ENCODE assay signal across 9 mouse cellular contexts in the genomic region with DNA sequence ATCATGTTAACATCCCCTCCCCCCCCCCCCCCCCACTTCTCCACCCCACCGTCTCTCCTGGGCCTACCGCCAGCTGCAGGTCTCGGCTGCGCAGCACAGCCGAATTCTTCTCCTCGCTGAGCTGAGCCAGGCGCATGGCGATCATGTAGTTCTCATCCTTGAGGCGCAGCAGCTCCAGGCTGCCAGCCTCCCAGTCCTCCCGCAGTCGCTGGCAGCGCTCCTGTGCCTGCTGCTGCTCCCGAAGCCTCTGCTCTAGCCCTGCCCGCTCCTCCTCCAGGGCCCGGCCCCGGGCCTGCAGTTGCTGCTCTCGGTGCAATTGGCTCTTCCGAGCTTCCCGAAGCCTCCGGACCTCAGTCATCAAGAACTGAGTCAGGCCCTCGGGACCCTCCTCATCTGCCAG. TPM values are rescaled to one million over a fixed set of nuclear protein-coding genes. Genes with fewer than 3 reads are reported as not detected.
DNase-seq lines count a peak whose midpoint lies in the region; ATAC-seq and TF ChIP-seq lines count a peak whose summit lies in the region.
"Had no signal": no experiment of that assay in that cellular context is flagged by ENCODE, and none has a peak within 500 bp of the region (broad histone marks: within the 10 kb centered on the region; RNA-seq: fewer than 3 reads in every experiment).

No protein-coding gene starts in this region.

- ATAC-seq in heart, embryonic 15.5 days (replicated peaks; ENCODE audit: insufficient number of reproducible peaks, insufficient read depth, low FRiP score, low read depth) = no peak
- ATAC-seq in stomach, embryonic 16.5 days (ENCODE audit: insufficient read depth, low FRiP score) = no peak
- ATAC-seq in stomach, postnatal 0 days (ENCODE audit: low FRiP score, low TSS enrichment) = no peak
- no peak for ATAC-seq in hindbrain, embryonic 12.5 days (ENCODE audit: low FRiP score)
- ATAC-seq in erythroblast, adult 5-6 weeks (replicated peaks; ENCODE audit: low FRiP score, poor library complexity, severe bottlenecking) = no peak

- no peak for DNase-seq in heart, postnatal 25 days (ENCODE audit: low spot score)
- no peak for DNase-seq in stomach, postnatal 0 days (ENCODE audit: low spot score)
- DNase-seq in telencephalon, adult 2 months (ENCODE audit: low read depth, low spot score) = peak; percentile 23
- no peak for DNase-seq in ovary, postnatal 10 days (ENCODE audit: low spot score)

- peaks cover 12% of the 10 kb centered on the region for H3K27me3 ChIP-seq in heart, embryonic 15.5 days
- H3K27me3 ChIP-seq in stomach, embryonic 16.5 days (ENCODE audit: control insufficient read depth, insufficient read depth, low read length) = no peaks in the 10 kb centered on the region
- no peaks in the 10 kb centered on the region for H3K27me3 ChIP-seq in stomach, postnatal 0 days (ENCODE audit: control insufficient read depth, insufficient read depth, low read length)
- H3K27me3 ChIP-seq in hindbrain, embryonic 12.5 days = peaks cover 51% of the 10 kb centered on the region

- WGBS in heart, embryonic 15.5 days = 46% methylated on average over 21 of the region's 21 CpGs
- 55% methylated on average over 21 of the region's 21 CpGs for WGBS in stomach, embryonic 16.5 days
- WGBS in stomach, postnatal 0 days = 58% methylated on average over 18 of the region's 21 CpGs
- WGBS in hindbrain, embryonic 12.5 days = 51% methylated on average over 19 of the region's 21 CpGs

- no peaks in the 10 kb centered on the region for H3K36me3 ChIP-seq in heart, embryonic 15.5 days
- H3K36me3 ChIP-seq in stomach, embryonic 16.5 days (ENCODE audit: control insufficient read depth, insufficient read depth, low read length) = no peaks in the 10 kb centered on the region
- H3K36me3 ChIP-seq in stomach, postnatal 0 days (ENCODE audit: control insufficient read depth, insufficient read depth, low read length) = 0 out of 2 replicates have a peak, but pooled peaks cover 2% of the 10 kb centered on the region
- H3K36me3 ChIP-seq in hindbrain, embryonic 12.5 days = no peaks in the 10 kb centered on the region

- H3K9me3 ChIP-seq in heart, embryonic 15.5 days (replicated peaks) = no peaks in the 10 kb centered on the region
- no peaks in the 10 kb centered on the region for H3K9me3 ChIP-seq in stomach, embryonic 16.5 days (replicated peaks; ENCODE audit: control insufficient read depth, low read length)
- H3K9me3 ChIP-seq in stomach, postnatal 0 days (ENCODE audit: control insufficient read depth, low read length) = no peaks in the 10 kb centered on the region
- H3K9me3 ChIP-seq in hindbrain, embryonic 12.5 days (replicated peaks) = no peaks in the 10 kb centered on the region
- H3K9me3 ChIP-seq: liver, embryonic 15.5 days had no signal

- peaks cover 61% of the 10 kb centered on the region for H3K4me1 ChIP-seq in heart, embryonic 15.5 days (replicated peaks)
- peaks cover 37% of the 10 kb centered on the region for H3K4me1 ChIP-seq in stomach, embryonic 16.5 days (ENCODE audit: control insufficient read depth, insufficient read depth, low read length)
- peaks cover 3% of the 10 kb centered on the region; the same call in 1 of the 2 replicates for H3K4me1 ChIP-seq in stomach, postnatal 0 days (replicated peaks; ENCODE audit: control insufficient read depth, insufficient read depth)
- H3K4me1 ChIP-seq in hindbrain, embryonic 12.5 days = peaks cover 31% of the 10 kb centered on the region

- peak overlapping the region; percentile 6; the same call in 1 of the 2 replicates for H3K4me2 ChIP-seq in heart, embryonic 15.5 days
- H3K4me2 ChIP-seq in stomach, embryonic 16.5 days (ENCODE audit: low read depth, low read length) = no peak overlapping the region
- no peak overlapping the region for H3K4me2 ChIP-seq in stomach, postnatal 0 days (replicated peaks; ENCODE audit: low read depth)
- H3K4me2 ChIP-seq in hindbrain, embryonic 12.5 days (replicated peaks) = 0 out of 2 replicates have a peak overlapping the region, but pooled peaks have one; percentile 19
- H3K4me2 ChIP-seq: liver, embryonic 15.5 days had no signal

- TF ChIP-seq EP300 in stomach, postnatal 0 days (optimal IDR thresholded peaks at IDR 0.05) = no peak

- no peak overlapping the region for H3K27ac ChIP-seq in heart, embryonic 15.5 days
- no peak overlapping the region for H3K27ac ChIP-seq in stomach, embryonic 16.5 days (ENCODE audit: low read length)
- no peak overlapping the region for H3K27ac ChIP-seq in stomach, postnatal 0 days (replicated peaks)
- no peak overlapping the region for H3K27ac ChIP-seq in hindbrain, embryonic 12.5 days
- H3K27ac ChIP-seq: liver, embryonic 15.5 days had no signal

- H3K4me3 ChIP-seq in heart, embryonic 15.5 days = no peak overlapping the region
- H3K4me3 ChIP-seq in stomach, embryonic 16.5 days (replicated peaks; ENCODE audit: low read length) = no peak overlapping the region
- H3K4me3 ChIP-seq in stomach, postnatal 0 days (ENCODE audit: low read depth, low read length) = no peak overlapping the region
- H3K4me3 ChIP-seq in hindbrain, embryonic 12.5 days = no peak overlapping the region
- H3K4me3 ChIP-seq: liver, embryonic 15.5 days had no signal

- no peak for TF ChIP-seq CTCF in stomach, postnatal 0 days (IDR thresholded peaks at IDR 0.05; ENCODE audit: low read depth)

- no peak overlapping the region for H3K9ac ChIP-seq in heart, embryonic 15.5 days
- H3K9ac ChIP-seq in stomach, embryonic 16.5 days (ENCODE audit: low read length) = 0 out of 2 replicates have a peak overlapping the region, but pooled peaks have one; percentile 27
- no peak overlapping the region for H3K9ac ChIP-seq in stomach, postnatal 0 days (ENCODE audit: low read length)
- no peak overlapping the region for H3K9ac ChIP-seq in hindbrain, embryonic 12.5 days
- H3K9ac ChIP-seq: liver, embryonic 15.5 days had no signal

- intact Hi-C loops in heart, postnatal 25 days (cut with DNase I) = no loop called here

RNA-seq across cellular contexts. Expression of a gene that starts 3.8 kb away (rescaled TPM):
- 5.7 and 7.6 TPM in 2 replicates for polyA plus RNA-seq in heart, embryonic 15.5 days (2015; fragmentation: Nextera tagmentation; extraction: Ambion mirVana)
- total RNA-seq in heart, postnatal 25 days (2021) = 10 to 100 TPM; 14.8 to 18.3 TPM
- 4.0 and 4.4 TPM in 2 replicates for polyA plus RNA-seq in stomach, embryonic 16.5 days (2015; fragmentation: Nextera tagmentation; extraction: Ambion mirVana)
- 2.4 and 2.8 TPM in 2 replicates for polyA plus RNA-seq in stomach, postnatal 0 days (2015; fragmentation: Nextera tagmentation; extraction: Ambion mirVana)
- 2.7 and 2.9 TPM in 2 replicates for polyA plus RNA-seq in hindbrain, embryonic 12.5 days (2016; fragmentation: Nextera tagmentation; extraction: Ambion mirVana)
- 0.58 TPM in 1 of 2 replicates, not detected in the other for total RNA-seq in erythroblast, adult 5-6 weeks (2015; ENCODE audit: low replicate concordance)
- total RNA-seq in erythroblast, adult 5-6 weeks (2017; ENCODE audit: low replicate concordance) = 0.56 TPM in 1 of 2 replicates, not detected in the other

RNA-seq across cellular contexts. Expression of a gene that starts 25.8 kb away (rescaled TPM):
- polyA plus RNA-seq in heart, embryonic 15.5 days (2015; fragmentation: Nextera tagmentation; extraction: Ambion mirVana) = 13.6 and 21.0 TPM in 2 replicates
- 10 to 100 TPM; 11.6 to 13.2 TPM for total RNA-seq in heart, postnatal 25 days (2021)
- 18.5 and 18.7 TPM in 2 replicates for polyA plus RNA-seq in stomach, embryonic 16.5 days (2015; fragmentation: Nextera tagmentation; extraction: Ambion mirVana)
- polyA plus RNA-seq in stomach, postnatal 0 days (2015; fragmentation: Nextera tagmentation; extraction: Ambion mirVana) = 5.6 and 7.2 TPM in 2 replicates
- polyA plus RNA-seq in hindbrain, embryonic 12.5 days (2016; fragmentation: Nextera tagmentation; extraction: Ambion mirVana) = 51.7 and 58.0 TPM in 2 replicates
- total RNA-seq in erythroblast, adult 5-6 weeks (2015; ENCODE audit: low replicate concordance) = 0.38 and 1.7 TPM in 2 replicates
- total RNA-seq in erythroblast, adult 5-6 weeks (2017; ENCODE audit: low replicate concordance) = 0.17 and 0.98 TPM in 2 replicates

RNA-seq across cellular contexts. Expression of a gene that starts 43.4 kb away (rescaled TPM):
- polyA plus RNA-seq in heart, embryonic 15.5 days (2015; fragmentation: Nextera tagmentation; extraction: Ambion mirVana) = 32.0 and 40.4 TPM in 2 replicates
- total RNA-seq in heart, postnatal 25 days (2021) = 10 to 100 TPM; 34.1 to 41.0 TPM
- polyA plus RNA-seq in stomach, embryonic 16.5 days (2015; fragmentation: Nextera tagmentation; extraction: Ambion mirVana) = 47.9 and 52.2 TPM in 2 replicates
- polyA plus RNA-seq in stomach, postnatal 0 days (2015; fragmentation: Nextera tagmentation; extraction: Ambion mirVana) = 37.7 and 45.4 TPM in 2 replicates
- polyA plus RNA-seq in hindbrain, embryonic 12.5 days (2016; fragmentation: Nextera tagmentation; extraction: Ambion mirVana) = 15.1 and 15.6 TPM in 2 replicates
- not detected in 2 replicates for total RNA-seq in erythroblast, adult 5-6 weeks (2015; ENCODE audit: low replicate concordance)
- total RNA-seq in erythroblast, adult 5-6 weeks (2017; ENCODE audit: low replicate concordance) = 0.70 TPM in 1 of 2 replicates, not detected in the other

RNA-seq across cellular contexts. Expression of a gene that starts 56.3 kb away (rescaled TPM):
- polyA plus RNA-seq in heart, embryonic 15.5 days (2015; fragmentation: Nextera tagmentation; extraction: Ambion mirVana) = 0.43 and 0.45 TPM in 2 replicates
- under 1 TPM; 0.62 to 0.64 TPM for total RNA-seq in heart, postnatal 25 days (2021)
- polyA plus RNA-seq in stomach, embryonic 16.5 days (2015; fragmentation: Nextera tagmentation; extraction: Ambion mirVana) = 86.6 and 122 TPM in 2 replicates
- polyA plus RNA-seq in stomach, postnatal 0 days (2015; fragmentation: Nextera tagmentation; extraction: Ambion mirVana) = 39.4 and 39.5 TPM in 2 replicates
- polyA plus RNA-seq in hindbrain, embryonic 12.5 days (2016; fragmentation: Nextera tagmentation; extraction: Ambion mirVana) = not detected in 2 replicates
- total RNA-seq in erythroblast, adult 5-6 weeks (2015; ENCODE audit: low replicate concordance) = not detected in 2 replicates
- total RNA-seq in erythroblast, adult 5-6 weeks (2017; ENCODE audit: low replicate concordance) = not detected in 2 replicates

Comparison
In these comparisons a context has a peak if more than half of its experiments do, and no peak if none do; other contexts are left out.
1. H3K4me2 ChIP-seq: peak in heart, embryonic 15.5 days (single experiment) and hindbrain, embryonic 12.5 days (single experiment); none in stomach, embryonic 16.5 days (single experiment) and stomach, postnatal 0 days (single experiment).